Mouse (Mus musculus) neural tube, embryonic 15.5 days (tissue): ENCODE measurements around the gene Itga2. TPM values are rescaled to one million over a fixed set of nuclear protein-coding genes. Genes with fewer than 3 reads are reported as not detected.

Experiments used
- ATAC-seq: fragments of 200-750 bp; cut with Nextera tagmentation; 2 replicates; pipeline ENCODE4 v1.8.0; 2017; ENCODE audit warnings: mild to moderate bottlenecking, moderate TSS enrichment, moderate library complexity; ENCODE audit not compliant: low FRiP score
- H3K27ac ChIP-seq: fragments of 300-500 bp; sonication (generic); replicated peaks from 2 replicates; pipeline ENCODE4 v1.5.1; 2015; ENCODE audit warnings: mild to moderate bottlenecking, inconsistent platforms
- H3K27me3 ChIP-seq: fragments of 300-500 bp; sonication (generic); replicated peaks from 2 replicates; pipeline ENCODE4 v1.6.1; 2015; ENCODE audit warnings: inconsistent platforms
- H3K36me3 ChIP-seq: fragments of 300-500 bp; sonication (generic); 2 replicates; pipeline ENCODE4 v1.6.1; 2015; ENCODE audit warnings: inconsistent platforms
- H3K4me1 ChIP-seq: fragments of 300-500 bp; sonication (generic); 2 replicates; pipeline ENCODE4 v1.6.1; 2015; ENCODE audit warnings: inconsistent platforms
- H3K4me2 ChIP-seq: fragments of 300-500 bp; sonication (generic); 2 replicates; pipeline ENCODE4 v1.6.1; 2015; ENCODE audit warnings: inconsistent platforms, mild to moderate bottlenecking, moderate library complexity
- H3K4me3 ChIP-seq: fragments of 300-500 bp; sonication (generic); replicated peaks from 2 replicates; pipeline ENCODE4 v1.5.1; 2015; ENCODE audit warnings: mild to moderate bottlenecking, inconsistent platforms
- H3K9ac ChIP-seq: fragments of 300-500 bp; sonication (generic); replicated peaks from 2 replicates; pipeline ENCODE4 v1.6.1; 2015; ENCODE audit warnings: mild to moderate bottlenecking, inconsistent platforms
- H3K9me3 ChIP-seq: fragments of 300-500 bp; sonication (generic); replicated peaks from 2 replicates; pipeline ENCODE4 v1.6.1; 2016; ENCODE audit warnings: inconsistent platforms
- WGBS: fragments of 180-500 bp; shearing (Covaris S2); methylation state at CpG from one replicate; pipeline ENCODE4 v1.1.7; 2015; ENCODE audit warnings: mixed read lengths; 5-methylcytosine and 5-hydroxymethylcytosine counted together
- polyA plus RNA-seq: library from polyadenylated mRNA; unstranded; fragments of >200 nt; fragmentation: Nextera tagmentation; extraction: Ambion mirVana; gene quantifications from 2 replicates; pipeline ENCODE4 v1.2.1, GENCODE M21; 2015

Gene Itga2
- 1.00 and 1.8 TPM in 2 replicates for polyA plus RNA-seq

DNA sequence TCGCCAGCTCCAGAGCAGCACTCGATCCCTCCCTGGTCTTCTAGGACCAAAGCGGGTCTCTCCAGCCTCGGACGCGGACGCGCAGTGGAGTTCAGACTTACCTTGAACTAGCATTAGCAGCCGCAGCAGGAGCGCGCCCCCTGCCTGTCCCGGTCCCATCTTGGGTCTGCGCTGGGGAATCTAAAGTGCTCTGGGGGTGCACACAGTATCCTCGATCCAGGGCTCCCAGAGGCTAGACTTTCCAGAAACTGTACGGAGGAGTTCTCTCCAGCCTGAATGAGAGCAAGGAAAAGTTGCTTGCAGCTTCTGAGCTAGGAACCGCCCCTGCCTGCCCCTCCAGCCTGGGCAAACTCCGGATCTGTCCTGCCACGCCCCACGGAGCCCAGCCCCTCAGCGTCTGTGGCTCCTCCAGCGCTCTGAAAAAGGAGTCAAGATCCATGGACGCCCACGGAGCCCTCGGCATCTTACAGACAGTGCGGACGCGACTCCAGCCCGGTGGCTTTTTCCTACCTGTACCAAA lies at the start of gene Itga2:
Gene Itga2, minus strand, starts transcription at position 326 of the 520 bp plus-strand sequence.
- peak; percentile 84 for ATAC-seq
- Histone ChIP-seq H3K9me3 (no peaks in the 10 kb centered on the region), H3K9ac (peak within 1 kb of the TSS; percentile 26), H3K27me3 (peaks cover 6% of the 10 kb centered on the region; the same call in 1 of the 2 replicates), H3K27ac (no peak within 1 kb of the TSS), H3K4me2 (peak within 1 kb of the TSS; percentile 69), H3K4me3 (peak within 1 kb of the TSS; percentile 36), H3K36me3 (no peaks in the 10 kb centered on the region), H3K4me1 (peaks cover 14% of the 10 kb centered on the region)
- 2% methylated on average over 28 of the region's 28 CpGs for WGBS

DNA sequence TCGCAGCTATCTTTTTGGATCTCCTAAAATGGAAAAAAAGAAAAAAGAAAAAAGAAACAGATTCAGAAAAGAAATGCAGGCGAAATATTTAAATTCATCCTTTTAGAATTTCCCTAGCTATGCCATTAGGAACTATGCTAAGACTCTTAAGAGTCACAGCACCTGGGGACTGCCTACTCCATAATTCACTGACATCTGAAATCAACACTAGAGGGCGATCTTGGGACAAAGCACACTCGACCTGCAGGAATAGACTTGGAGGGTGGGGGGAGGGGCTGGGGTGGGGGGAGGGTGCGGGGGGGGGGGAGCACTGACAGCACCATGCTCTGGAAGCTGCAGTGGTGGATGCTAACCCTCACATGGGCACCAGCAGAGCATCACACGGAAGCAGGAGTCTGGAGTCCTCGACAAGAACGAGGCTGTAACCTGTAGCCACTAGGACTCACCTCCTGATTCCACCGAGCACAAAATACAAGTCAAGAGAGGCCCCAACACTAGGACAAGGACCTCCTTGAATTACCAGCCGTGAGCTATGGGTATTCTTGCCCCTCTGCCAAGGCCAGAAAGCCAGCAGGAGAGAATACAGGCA lies 49.0 kb upstream of the Itga2 start:
- H3K4me1 ChIP-seq = no peaks in the 10 kb centered on the region
- no peak overlapping the region for H3K4me2 ChIP-seq
- H3K27me3 ChIP-seq = no peaks in the 10 kb centered on the region
- no peak for ATAC-seq
- no peak overlapping the region for H3K9ac ChIP-seq
- H3K36me3 ChIP-seq = no peaks in the 10 kb centered on the region
- H3K9me3 ChIP-seq = no peaks in the 10 kb centered on the region
- H3K4me3 ChIP-seq = no peak overlapping the region
- WGBS = 41% methylated on average over 10 of the region's 10 CpGs
- H3K27ac ChIP-seq = no peak overlapping the region

DNA sequence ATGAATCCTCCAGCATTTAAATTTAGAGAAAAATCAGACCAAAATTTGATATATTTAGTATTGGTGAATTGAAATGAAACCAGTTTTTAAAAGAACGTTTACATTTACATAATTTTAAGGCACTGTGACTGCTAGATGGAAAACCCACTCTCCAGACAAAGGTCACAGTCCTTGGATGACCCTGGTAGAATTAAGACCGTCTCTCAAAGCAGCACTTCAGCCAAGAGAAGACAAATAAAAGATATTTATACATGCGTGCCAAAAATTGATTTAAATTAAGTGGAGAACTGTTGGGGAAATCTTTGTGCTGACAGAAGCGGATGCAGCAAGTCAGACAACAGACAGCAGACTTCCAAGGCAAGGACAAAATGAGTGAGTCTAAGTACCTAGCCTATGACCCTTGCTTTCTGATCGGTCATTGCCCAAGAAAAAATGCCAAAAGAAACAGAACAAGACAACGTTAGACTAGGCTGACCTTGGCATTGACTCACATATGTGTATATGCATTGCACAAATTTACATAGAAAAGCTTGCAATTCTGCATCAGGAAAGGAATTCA lies 42.7 kb upstream of the Itga2 start:
- Histone ChIP-seq H3K36me3 (no peaks in the 10 kb centered on the region), H3K27me3 (no peaks in the 10 kb centered on the region), H3K4me2 (no peak overlapping the region), H3K4me3 (no peak overlapping the region), H3K4me1 (no peaks in the 10 kb centered on the region), H3K9me3 (no peaks in the 10 kb centered on the region), H3K9ac (no peak overlapping the region), H3K27ac (no peak overlapping the region)
- ATAC-seq = no peak
- WGBS = 82% methylated on average over 6 of the region's 6 CpGs

DNA sequence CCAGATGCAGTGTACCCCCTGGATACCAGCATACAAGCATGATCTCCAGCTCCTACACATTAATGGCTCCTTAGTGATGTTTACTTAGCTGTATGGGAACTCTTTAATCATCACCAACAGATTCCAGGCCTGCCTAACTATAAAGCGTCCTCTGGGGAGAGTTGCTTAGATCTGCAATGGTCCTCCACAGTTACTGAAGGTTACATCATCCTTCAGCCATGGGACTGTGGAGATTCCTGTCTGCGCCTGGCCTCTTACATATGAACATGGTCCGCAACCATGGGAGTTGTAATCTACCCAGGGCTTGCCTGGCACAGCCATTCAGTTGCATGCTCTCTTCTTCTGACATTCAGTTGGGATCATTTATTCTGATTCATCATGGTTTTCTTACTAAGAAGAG lies 40.0 kb upstream of the Itga2 start:
- no peaks in the 10 kb centered on the region for H3K27me3 ChIP-seq
- 94% methylated on average over 3 of the region's 3 CpGs for WGBS
- no peak for ATAC-seq

DNA sequence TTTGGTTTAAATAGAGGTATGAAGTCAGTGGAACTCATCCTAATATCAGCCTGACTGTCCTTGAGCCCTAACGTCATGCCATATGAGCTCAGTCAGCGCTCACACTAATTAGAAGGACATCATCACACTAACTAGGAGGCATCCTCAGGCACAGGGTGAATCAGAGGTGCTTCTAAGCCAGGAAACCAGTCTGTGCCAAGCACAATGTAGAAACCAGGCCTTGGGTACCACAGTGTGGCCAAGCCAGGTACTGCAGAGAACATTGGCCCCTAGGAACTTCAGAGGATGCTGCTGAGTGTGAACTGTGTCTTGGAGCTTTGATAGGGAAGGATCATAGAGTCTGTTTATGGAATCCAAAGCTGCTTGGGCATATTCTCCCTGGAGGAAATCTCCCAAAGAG lies 32.3 kb upstream of the Itga2 start:
- 38% methylated on average over 2 of the region's 2 CpGs for whole genome bisulfite sequencing
- Histone ChIP-seq H3K27me3 (no peaks in the 10 kb centered on the region), H3K4me3 (no peak overlapping the region), H3K9ac (no peak overlapping the region), H3K4me1 (no peaks in the 10 kb centered on the region), H3K36me3 (no peaks in the 10 kb centered on the region), H3K4me2 (no peak overlapping the region), H3K9me3 (no peaks in the 10 kb centered on the region), H3K27ac (no peak overlapping the region)
- ATAC-seq = peak; percentile 92

More for the DNA sequence above, 40.0 kb upstream of the Itga2 start:
- Histone ChIP-seq H3K27ac (no peak overlapping the region), H3K4me1 (no peaks in the 10 kb centered on the region), H3K36me3 (no peaks in the 10 kb centered on the region), H3K9me3 (no peaks in the 10 kb centered on the region), H3K4me2 (no peak overlapping the region), H3K4me3 (no peak overlapping the region), H3K9ac (no peak overlapping the region)

DNA sequence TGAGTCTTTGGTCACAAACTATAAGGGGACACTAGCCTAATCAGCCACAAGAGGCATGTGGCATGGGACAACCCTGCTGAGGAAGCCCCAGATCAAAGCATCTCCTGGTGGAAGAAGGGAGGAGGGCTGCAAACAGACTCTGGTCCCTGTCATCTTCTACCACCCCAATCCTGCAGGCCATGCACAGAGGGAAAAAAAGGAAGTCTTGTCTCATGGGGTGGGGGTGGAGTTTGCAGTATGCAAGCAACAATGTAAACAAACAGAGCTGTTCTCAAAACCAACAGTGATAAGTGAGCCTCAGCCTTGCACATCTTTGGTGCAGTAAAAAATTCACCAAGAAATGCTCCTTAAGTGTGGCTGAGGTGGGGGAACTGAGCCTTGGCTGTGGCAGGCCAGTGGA lies 22.6 kb upstream of the Itga2 start:
- Histone ChIP-seq H3K4me2 (no peak overlapping the region), H3K27me3 (no peaks in the 10 kb centered on the region), H3K4me1 (no peaks in the 10 kb centered on the region), H3K27ac (no peak overlapping the region), H3K36me3 (no peaks in the 10 kb centered on the region), H3K9me3 (no peaks in the 10 kb centered on the region), H3K4me3 (no peak overlapping the region), H3K9ac (no peak overlapping the region)
- ATAC-seq = no peak

DNA sequence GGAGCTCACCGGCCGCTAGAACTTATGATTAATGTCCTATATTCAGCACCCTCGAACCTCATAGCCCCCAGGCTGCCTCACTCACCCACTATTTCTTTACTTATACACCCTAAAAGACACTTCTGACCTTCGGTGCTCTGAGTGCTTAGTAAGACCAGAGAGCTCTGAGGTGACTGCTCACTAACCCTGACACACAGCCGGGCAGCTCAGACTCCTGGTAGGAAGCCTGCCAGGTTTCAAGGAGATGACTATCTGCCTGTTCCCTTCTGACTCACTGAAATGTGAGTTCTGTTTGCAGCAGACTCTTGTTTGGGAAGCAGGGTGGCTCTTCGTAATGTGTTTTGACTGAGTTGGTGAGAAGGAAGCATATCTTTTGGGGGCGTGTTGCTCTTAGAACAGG lies 1.6 kb upstream of the Itga2 start:
- no peak overlapping the region for H3K4me2 ChIP-seq
- no peak overlapping the region for H3K27ac ChIP-seq
- peaks cover 14% of the 10 kb centered on the region for H3K4me1 ChIP-seq
- H3K9me3 ChIP-seq = no peaks in the 10 kb centered on the region
- H3K4me3 ChIP-seq = no peak overlapping the region
- H3K9ac ChIP-seq = no peak overlapping the region
- H3K27me3 ChIP-seq = peaks cover 6% of the 10 kb centered on the region; the same call in 1 of the 2 replicates
- no peaks in the 10 kb centered on the region for H3K36me3 ChIP-seq
- ATAC-seq = no peak
- WGBS = 88% methylated on average over 7 of the region's 7 CpGs

DNA sequence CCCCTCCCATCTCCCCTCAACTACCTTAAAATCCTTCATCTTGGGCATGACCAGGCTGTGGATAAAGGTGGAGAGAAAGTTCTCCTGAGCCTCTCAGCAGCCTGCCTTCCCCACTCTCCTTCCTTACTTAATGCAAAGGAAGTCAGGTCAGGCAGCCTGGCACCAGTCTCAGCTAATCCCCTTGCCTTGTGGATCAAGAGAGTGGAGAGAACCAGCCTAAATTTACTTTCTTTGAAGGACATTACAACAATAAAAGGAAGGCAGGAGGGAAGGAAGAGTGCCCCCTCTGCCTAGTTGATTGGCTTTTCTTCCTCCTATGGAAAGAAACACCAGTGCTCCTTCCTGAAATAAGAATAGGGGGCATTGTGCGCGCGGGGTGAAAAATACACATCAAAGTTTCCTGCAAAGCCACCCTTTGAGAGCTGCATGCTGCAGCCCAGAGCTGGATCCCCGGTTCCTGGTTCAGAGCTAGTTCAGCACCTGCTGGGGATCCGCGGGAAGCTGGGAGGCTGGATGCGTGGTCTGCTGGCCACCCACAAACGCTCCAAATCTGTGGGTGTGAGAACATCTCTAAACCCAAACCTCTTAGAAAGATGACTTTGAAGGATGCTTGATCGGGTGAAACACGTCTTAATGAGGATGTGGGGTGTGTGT lies 777 bp downstream of the Itga2 start:
- Histone ChIP-seq H3K27me3 (peaks cover 6% of the 10 kb centered on the region; the same call in 1 of the 2 replicates), H3K36me3 (no peaks in the 10 kb centered on the region), H3K4me2 (peak overlapping the region; percentile 69), H3K4me1 (peaks cover 14% of the 10 kb centered on the region), H3K4me3 (peak overlapping the region; percentile 36), H3K27ac (no peak overlapping the region), H3K9me3 (no peaks in the 10 kb centered on the region), H3K9ac (peak overlapping the region; percentile 26)
- 1% methylated on average over 10 of the region's 10 CpGs for WGBS
- ATAC-seq = peak; percentile 66; the same call in 1 of the 2 replicates

DNA sequence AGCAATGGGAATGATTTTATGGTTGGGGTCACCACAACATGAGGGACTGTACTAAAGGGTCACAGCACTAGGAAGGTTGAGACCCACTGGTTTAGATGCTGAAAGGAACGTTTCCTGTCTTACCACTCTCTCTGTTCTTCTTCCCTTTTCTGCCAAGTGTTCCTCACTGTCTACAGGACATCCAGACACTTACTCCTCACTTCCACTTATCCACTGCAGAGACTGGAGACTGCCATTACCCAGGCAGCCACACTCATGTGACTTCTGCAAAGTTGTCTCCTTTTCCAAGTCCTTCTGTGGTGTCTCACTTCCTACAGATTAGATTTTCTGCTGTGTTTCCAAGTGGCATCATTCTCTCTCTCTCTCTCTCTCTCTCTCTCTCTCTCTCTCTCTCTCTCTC lies 7.1 kb downstream of the Itga2 start:
- no peak for ATAC-seq
- Histone ChIP-seq H3K36me3 (no peaks in the 10 kb centered on the region), H3K4me3 (no peak overlapping the region), H3K27me3 (no peaks in the 10 kb centered on the region), H3K9me3 (no peaks in the 10 kb centered on the region), H3K4me1 (peaks cover 6% of the 10 kb centered on the region), H3K27ac (no peak overlapping the region), H3K4me2 (no peak overlapping the region), H3K9ac (no peak overlapping the region)
- 61% methylated on average over 1 of the region's 1 CpGs for WGBS

DNA sequence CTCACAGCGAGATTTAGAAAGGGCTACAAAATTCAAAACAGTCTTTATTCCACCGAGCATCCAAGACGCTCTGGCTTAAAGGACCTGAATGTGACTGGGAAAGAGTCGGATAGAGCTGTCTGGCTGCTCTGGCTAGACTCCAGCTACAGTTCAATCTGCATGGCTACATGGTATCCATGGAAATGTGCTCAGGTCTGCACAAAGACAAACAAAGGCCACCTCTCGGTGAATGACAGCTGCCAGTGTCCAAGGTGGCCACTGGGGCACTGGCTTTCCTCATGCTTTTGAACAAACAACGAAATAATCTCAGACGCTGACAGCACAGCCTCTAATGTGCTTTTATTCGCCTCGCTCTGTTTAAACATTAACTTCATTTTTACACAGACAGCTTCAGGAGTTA lies 8.6 kb downstream of the Itga2 start:
- H3K4me1 ChIP-seq = peaks cover 6% of the 10 kb centered on the region
- H3K4me3 ChIP-seq = no peak overlapping the region
- peak overlapping the region; percentile 40 for H3K4me2 ChIP-seq
- peak overlapping the region; percentile 23; the same call in 1 of the 2 replicates for H3K9ac ChIP-seq
- H3K9me3 ChIP-seq = no peaks in the 10 kb centered on the region
- no peaks in the 10 kb centered on the region for H3K36me3 ChIP-seq
- peak; percentile 86 for ATAC-seq
- WGBS = 10% methylated on average over 9 of the region's 9 CpGs
- no peaks in the 10 kb centered on the region for H3K27me3 ChIP-seq
- peak overlapping the region; percentile 66 for H3K27ac ChIP-seq

DNA sequence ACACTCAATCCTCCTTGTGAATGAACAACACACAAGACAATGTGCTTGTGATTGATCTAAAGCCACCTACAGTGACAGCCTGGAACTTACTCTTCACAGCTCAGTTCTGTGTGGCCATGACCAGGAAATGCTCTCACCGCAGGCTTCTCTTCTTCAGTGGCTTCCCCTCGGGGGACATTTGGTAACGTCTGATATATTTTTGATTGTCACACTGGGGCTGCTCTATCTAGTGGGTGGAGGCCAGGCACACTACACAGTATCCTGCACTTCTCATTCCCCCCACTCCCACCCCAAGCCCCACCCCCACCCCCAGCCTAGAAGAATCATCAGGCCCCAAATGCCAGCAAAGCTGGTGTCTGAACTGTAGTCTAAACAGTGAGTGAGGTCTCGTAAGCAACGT lies 16.1 kb downstream of the Itga2 start:
- Histone ChIP-seq H3K9ac (no peak overlapping the region), H3K36me3 (no peaks in the 10 kb centered on the region), H3K27me3 (no peaks in the 10 kb centered on the region), H3K4me2 (no peak overlapping the region), H3K9me3 (no peaks in the 10 kb centered on the region), H3K27ac (no peak overlapping the region), H3K4me3 (no peak overlapping the region), H3K4me1 (no peaks in the 10 kb centered on the region)
- no peak for ATAC-seq
- WGBS = 57% methylated on average over 5 of the region's 5 CpGs

DNA sequence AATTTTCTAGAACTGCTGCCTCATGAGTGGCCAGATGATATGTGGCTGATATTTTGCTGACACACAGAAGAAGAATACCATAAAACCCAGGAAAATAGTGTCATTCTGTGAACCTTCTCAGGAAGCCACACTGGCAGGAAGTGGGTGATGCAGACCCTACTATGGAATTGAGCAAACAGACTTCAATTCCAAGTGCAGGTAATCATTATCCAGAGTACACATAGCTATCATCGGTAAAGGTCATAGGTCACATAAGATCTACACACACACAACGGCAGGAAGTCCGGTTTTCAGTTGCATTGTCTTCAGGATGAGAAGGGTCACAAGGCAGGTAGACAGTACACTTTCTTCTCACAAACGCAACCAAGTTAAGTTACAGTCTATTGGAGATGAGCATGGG lies 16.9 kb downstream of the Itga2 start:
- Histone ChIP-seq H3K9ac (no peak overlapping the region), H3K4me1 (no peaks in the 10 kb centered on the region), H3K4me2 (no peak overlapping the region), H3K27ac (no peak overlapping the region), H3K27me3 (no peaks in the 10 kb centered on the region), H3K36me3 (no peaks in the 10 kb centered on the region), H3K4me3 (no peak overlapping the region), H3K9me3 (no peaks in the 10 kb centered on the region)
- WGBS = 88% methylated on average over 4 of the region's 4 CpGs
- ATAC-seq = no peak
